Mouse (Mus musculus): ENCODE data around the gene Ccdc70. TPM values are rescaled to one million over a fixed set of nuclear protein-coding genes. Genes with fewer than 3 reads are reported as not detected.

The Ccdc70 gene
- polyA plus RNA-seq, 1 experiment from 2014 or later, result not detected

- H3K9me3 ChIP-seq (ENCODE audit: control insufficient read depth, low read length), result no peaks in the 10 kb centered on the region
- WGBS, result 95% methylated on average over 1 of the region's 1 CpGs
- ATAC-seq (ENCODE audit: low FRiP score, low TSS enrichment) (no peak), DNase-seq (no peak)
- no peak overlapping the region for H3K4me3 ChIP-seq (replicated peaks; ENCODE audit: low read depth, low read length)
- no peak overlapping the region for H3K27ac ChIP-seq (replicated peaks; ENCODE audit: low read depth, low read length)
- no peak overlapping the region for H3K9ac ChIP-seq (replicated peaks; ENCODE audit: low read length)
- H3K27me3 ChIP-seq (ENCODE audit: control insufficient read depth, insufficient read depth, low read length), result no peaks in the 10 kb centered on the region
- no peaks in the 10 kb centered on the region for H3K36me3 ChIP-seq (ENCODE audit: control insufficient read depth, insufficient read depth, low read length)
- H3K4me2 ChIP-seq (ENCODE audit: low read length), result no peak overlapping the region
- no peaks in the 10 kb centered on the region for H3K4me1 ChIP-seq (ENCODE audit: control insufficient read depth, insufficient read depth, low read length)
Measured at GRCm38 (mm10) chr8:21966646-21967045, 2.9 kb upstream of the Ccdc70 start.

DNA sequence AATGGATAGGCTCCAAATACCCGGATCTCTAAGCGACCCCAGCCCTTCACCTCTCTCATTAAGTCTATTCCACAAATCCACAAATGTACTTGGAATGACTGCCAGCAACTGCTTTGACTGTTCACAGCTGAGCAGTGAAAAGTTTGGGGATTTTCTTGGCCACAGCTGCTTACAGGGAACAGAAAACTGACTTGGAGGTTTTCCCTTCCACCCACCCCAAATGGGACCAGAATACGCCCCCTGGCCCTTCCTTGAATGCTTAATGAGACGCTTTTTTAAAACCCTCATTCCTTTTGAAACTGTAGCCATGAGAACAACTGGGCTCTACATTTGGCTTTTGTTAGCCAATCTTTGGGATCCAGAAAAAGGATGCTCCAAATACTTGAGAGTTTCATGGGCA lies 8.6 kb downstream of the Ccdc70 start:
- H3K4me2 ChIP-seq (ENCODE audit: low read length), result no peak overlapping the region
- 0 out of 2 replicates have a peak overlapping the region, but pooled peaks have one; percentile 26 for H3K27ac ChIP-seq (replicated peaks; ENCODE audit: low read depth, low read length)
- H3K9me3 ChIP-seq (ENCODE audit: control insufficient read depth, low read length), result no peaks in the 10 kb centered on the region
- ATAC-seq (ENCODE audit: low FRiP score, low TSS enrichment), result no peak
- peak; percentile 28 for DNase-seq
- no peak overlapping the region for H3K9ac ChIP-seq (replicated peaks; ENCODE audit: low read length)
- H3K36me3 ChIP-seq (ENCODE audit: control insufficient read depth, insufficient read depth, low read length), result no peaks in the 10 kb centered on the region
- no peaks in the 10 kb centered on the region for H3K27me3 ChIP-seq (ENCODE audit: control insufficient read depth, insufficient read depth, low read length)
- no peak overlapping the region for H3K4me3 ChIP-seq (replicated peaks; ENCODE audit: low read depth, low read length)
- H3K4me1 ChIP-seq (ENCODE audit: control insufficient read depth, insufficient read depth, low read length), result no peaks in the 10 kb centered on the region
- WGBS, result 48% methylated on average over 4 of the region's 4 CpGs

- Histone ChIP-seq H3K4me1 (ENCODE audit: control insufficient read depth, insufficient read depth, low read length) (no peaks in the 10 kb centered on the region), H3K27me3 (ENCODE audit: control insufficient read depth, insufficient read depth, low read length) (no peaks in the 10 kb centered on the region), H3K27ac (replicated peaks; ENCODE audit: low read depth, low read length) (no peak overlapping the region), H3K4me2 (ENCODE audit: low read length) (no peak overlapping the region), H3K9me3 (ENCODE audit: control insufficient read depth, low read length) (no peaks in the 10 kb centered on the region), H3K9ac (replicated peaks; ENCODE audit: low read length) (no peak overlapping the region), H3K36me3 (ENCODE audit: control insufficient read depth, insufficient read depth, low read length) (no peaks in the 10 kb centered on the region), H3K4me3 (replicated peaks; ENCODE audit: low read depth, low read length) (no peak overlapping the region)
- 56% methylated on average over 8 of the region's 8 CpGs for WGBS
- ATAC-seq (ENCODE audit: low FRiP score, low TSS enrichment), result 0 out of 2 replicates have a peak, but pooled peaks have one; percentile 53
- DNase-seq, result peak; percentile 70
Measured at GRCm38 (mm10) chr8:21981664-21982337, 12.2 kb downstream of the Ccdc70 start.

GRCm38 (mm10) chr8:21992184-21992583 lies 22.6 kb downstream of the Ccdc70 start:
- no peaks in the 10 kb centered on the region for H3K27me3 ChIP-seq (ENCODE audit: control insufficient read depth, insufficient read depth, low read length)
- 25% methylated on average over 6 of the region's 6 CpGs for WGBS
- no peaks in the 10 kb centered on the region for H3K9me3 ChIP-seq (ENCODE audit: control insufficient read depth, low read length)
- no peak overlapping the region for H3K4me2 ChIP-seq (ENCODE audit: low read length)
- peak; percentile 71 for DNase-seq
- H3K9ac ChIP-seq (replicated peaks; ENCODE audit: low read length), result no peak overlapping the region
- H3K4me1 ChIP-seq (ENCODE audit: control insufficient read depth, insufficient read depth, low read length), result no peaks in the 10 kb centered on the region
- no peak overlapping the region for H3K4me3 ChIP-seq (replicated peaks; ENCODE audit: low read depth, low read length)
- H3K36me3 ChIP-seq (ENCODE audit: control insufficient read depth, insufficient read depth, low read length), result no peaks in the 10 kb centered on the region
- peak; percentile 71; the same call in 1 of the 2 replicates for ATAC-seq (ENCODE audit: low FRiP score, low TSS enrichment)
- no peak overlapping the region for H3K27ac ChIP-seq (replicated peaks; ENCODE audit: low read depth, low read length)

- no peaks in the 10 kb centered on the region for H3K9me3 ChIP-seq (ENCODE audit: control insufficient read depth, low read length)
- no peak overlapping the region for H3K4me3 ChIP-seq (replicated peaks; ENCODE audit: low read depth, low read length)
- no peaks in the 10 kb centered on the region for H3K36me3 ChIP-seq (ENCODE audit: control insufficient read depth, insufficient read depth, low read length)
- ATAC-seq (ENCODE audit: low FRiP score, low TSS enrichment) (no peak), DNase-seq (no peak)
- no peak overlapping the region for H3K27ac ChIP-seq (replicated peaks; ENCODE audit: low read depth, low read length)
- 55% methylated on average over 3 of the region's 3 CpGs for WGBS
- no peak overlapping the region for H3K4me2 ChIP-seq (ENCODE audit: low read length)
- no peaks in the 10 kb centered on the region for H3K4me1 ChIP-seq (ENCODE audit: control insufficient read depth, insufficient read depth, low read length)
- no peak overlapping the region for H3K9ac ChIP-seq (replicated peaks; ENCODE audit: low read length)
- H3K27me3 ChIP-seq (ENCODE audit: control insufficient read depth, insufficient read depth, low read length), result no peaks in the 10 kb centered on the region
Measured at GRCm38 (mm10) chr8:21995181-21995580, 25.6 kb downstream of the Ccdc70 start.

GRCm38 (mm10) chr8:22004750-22005522 lies 35.4 kb downstream of the Ccdc70 start:
- 82% methylated on average over 14 of the region's 14 CpGs for WGBS
- no peak for DNase-seq
- Histone ChIP-seq H3K27ac (replicated peaks; ENCODE audit: low read depth, low read length) (no peak overlapping the region), H3K9me3 (ENCODE audit: control insufficient read depth, low read length) (no peaks in the 10 kb centered on the region), H3K4me2 (ENCODE audit: low read length) (no peak overlapping the region), H3K36me3 (ENCODE audit: control insufficient read depth, insufficient read depth, low read length) (no peaks in the 10 kb centered on the region), H3K27me3 (ENCODE audit: control insufficient read depth, insufficient read depth, low read length) (no peaks in the 10 kb centered on the region), H3K4me1 (ENCODE audit: control insufficient read depth, insufficient read depth, low read length) (no peaks in the 10 kb centered on the region), H3K4me3 (replicated peaks; ENCODE audit: low read depth, low read length) (no peak overlapping the region), H3K9ac (replicated peaks; ENCODE audit: low read length) (no peak overlapping the region)
- no peak; the same call in 1 of the 2 replicates for ATAC-seq (ENCODE audit: low FRiP score, low TSS enrichment)

- Histone ChIP-seq H3K36me3 (ENCODE audit: control insufficient read depth, insufficient read depth, low read length) (no peaks in the 10 kb centered on the region), H3K4me1 (ENCODE audit: control insufficient read depth, insufficient read depth, low read length) (no peaks in the 10 kb centered on the region), H3K4me2 (ENCODE audit: low read length) (no peak overlapping the region), H3K27me3 (ENCODE audit: control insufficient read depth, insufficient read depth, low read length) (no peaks in the 10 kb centered on the region), H3K9me3 (ENCODE audit: control insufficient read depth, low read length) (no peaks in the 10 kb centered on the region), H3K9ac (replicated peaks; ENCODE audit: low read length) (no peak overlapping the region), H3K27ac (replicated peaks; ENCODE audit: low read depth, low read length) (no peak overlapping the region), H3K4me3 (replicated peaks; ENCODE audit: low read depth, low read length) (no peak overlapping the region)
- DNase-seq (no peak), ATAC-seq (ENCODE audit: low FRiP score, low TSS enrichment) (no peak)
- 88% methylated on average over 6 of the region's 6 CpGs for WGBS
Measured at GRCm38 (mm10) chr8:22006423-22006822, 36.8 kb downstream of the Ccdc70 start.

DNA sequence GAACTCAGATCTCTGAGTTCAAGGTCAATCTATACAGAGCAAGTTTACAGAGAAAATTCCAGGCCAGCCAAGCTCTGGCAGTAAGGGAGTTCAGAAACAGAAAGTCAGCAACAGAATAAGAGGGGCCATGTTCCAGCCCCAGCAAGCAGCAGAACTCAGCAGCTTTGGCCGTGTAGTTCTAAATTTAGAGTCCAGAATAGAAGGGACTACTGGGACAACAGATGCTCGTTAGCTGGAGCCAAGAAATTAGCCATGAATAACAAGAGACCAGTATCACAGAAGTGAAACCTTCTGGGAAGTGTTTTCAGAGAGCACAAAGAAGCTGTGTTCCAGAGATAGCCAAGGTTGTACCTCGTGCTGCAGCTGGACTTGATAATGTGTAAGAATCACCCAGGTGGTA lies 39.8 kb downstream of the Ccdc70 start:
- Histone ChIP-seq H3K36me3 (ENCODE audit: control insufficient read depth, insufficient read depth, low read length) (no peaks in the 10 kb centered on the region), H3K27ac (replicated peaks; ENCODE audit: low read depth, low read length) (no peak overlapping the region), H3K9ac (replicated peaks; ENCODE audit: low read length) (no peak overlapping the region), H3K27me3 (ENCODE audit: control insufficient read depth, insufficient read depth, low read length) (no peaks in the 10 kb centered on the region), H3K4me3 (replicated peaks; ENCODE audit: low read depth, low read length) (no peak overlapping the region), H3K9me3 (ENCODE audit: control insufficient read depth, low read length) (no peaks in the 10 kb centered on the region), H3K4me2 (ENCODE audit: low read length) (no peak overlapping the region), H3K4me1 (ENCODE audit: control insufficient read depth, insufficient read depth, low read length) (no peaks in the 10 kb centered on the region)
- 75% methylated on average over 3 of the region's 3 CpGs for WGBS
- no peak for DNase-seq
- ATAC-seq (ENCODE audit: low FRiP score, low TSS enrichment), result no peak

Data from midbrain, embryonic 14.5 days (tissue).